Mouse (Mus musculus) kidney, postnatal 0 days (tissue): ENCODE results near the gene Foxe3. TPM values are rescaled to one million over a fixed set of nuclear protein-coding genes. Genes with fewer than 3 reads are reported as not detected.

Experiments used
- ATAC-seq: fragments of 200-750 bp; cut with Nextera tagmentation; replicated peaks from 2 replicates; pipeline ENCODE4 v1.8.0; 2017; ENCODE audit warnings: low read depth, moderate number of reproducible peaks, moderate TSS enrichment, moderate library complexity; ENCODE audit not compliant: low FRiP score
- DNase-seq: peaks from one replicate; pipeline ENCODE4 v3.0.0-alpha.2; 2016; ENCODE audit warnings: low spot score
- H3K27ac ChIP-seq: fragments of 300-500 bp; sonication (generic); 2 replicates; pipeline ENCODE4 v1.5.1; 2014; ENCODE audit warnings: mild to moderate bottlenecking
- H3K27me3 ChIP-seq: fragments of 300-500 bp; sonication (generic); 2 replicates; pipeline ENCODE4 v1.6.1; 2014; ENCODE audit warnings: low read length, mixed read lengths; ENCODE audit not compliant: insufficient read depth
- H3K36me3 ChIP-seq: fragments of 300-500 bp; sonication (generic); 2 replicates; pipeline ENCODE4 v1.6.1; 2014; ENCODE audit warnings: low read length, mixed read lengths; ENCODE audit not compliant: insufficient read depth
- H3K4me1 ChIP-seq: fragments of 300-500 bp; sonication (generic); replicated peaks from 2 replicates; pipeline ENCODE4 v1.6.1; 2014; ENCODE audit warnings: antibody characterized with exemption, low read length, mixed read lengths; ENCODE audit not compliant: insufficient read depth
- H3K4me2 ChIP-seq: fragments of 300-500 bp; sonication (generic); 2 replicates; pipeline ENCODE4 v1.6.1; 2014; ENCODE audit warnings: mild to moderate bottlenecking, low read length, moderate library complexity, mixed read lengths
- H3K4me3 ChIP-seq: fragments of 300-500 bp; sonication (generic); replicated peaks from 2 replicates; pipeline ENCODE4 v1.5.1; 2014; ENCODE audit warnings: low read depth, low read length
- H3K9ac ChIP-seq: fragments of 300-500 bp; sonication (generic); 2 replicates; pipeline ENCODE4 v1.6.1; 2014; ENCODE audit warnings: low read depth, low read length
- H3K9me3 ChIP-seq: fragments of 300-500 bp; sonication (generic); replicated peaks from 2 replicates; pipeline ENCODE4 v1.6.1; 2016; ENCODE audit warnings: low read length, inconsistent platforms, mixed read lengths
- CTCF ChIP-seq: IDR thresholded peaks from 2 replicates; pipeline ENCODE4 v1.5.1; 2016; ENCODE audit warnings: antibody characterized with exemption, low read depth, mild to moderate bottlenecking, moderate library complexity
- WGBS: fragments of 180-500 bp; shearing (Covaris S2); extraction: QIAGEN DNeasy Blood & Tissue Kit; methylation state at CpG from one replicate; pipeline ENCODE4 v1.1.7; 2014; 5-methylcytosine and 5-hydroxymethylcytosine counted together
- polyA plus RNA-seq: library from polyadenylated mRNA; unstranded; fragments of >200 nt; fragmentation: Nextera tagmentation; extraction: Ambion mirVana; gene quantifications from 2 replicates; pipeline ENCODE4 v1.2.1, GENCODE M21; 2015

Gene Foxe3
- polyA plus RNA-seq, 1 experiment from 2014 or later: not detected

- H3K36me3 ChIP-seq: 0 out of 2 replicates have a peak, but pooled peaks cover 2% of the 10 kb centered on the region
- H3K4me2 ChIP-seq: no peak overlapping the region
- no peaks in the 10 kb centered on the region for H3K4me1 ChIP-seq
- no peak overlapping the region for H3K27ac ChIP-seq
- H3K4me3 ChIP-seq: no peak overlapping the region
- no peaks in the 10 kb centered on the region for H3K27me3 ChIP-seq
- ATAC-seq: no peak
- DNase-seq: peak; percentile 8
- TF ChIP-seq CTCF: no peak
- H3K9me3 ChIP-seq: no peaks in the 10 kb centered on the region
- H3K9ac ChIP-seq: no peak overlapping the region
Observed at GRCm38 (mm10) chr4:114957403-114957802, 31.6 kb upstream of the Foxe3 start.

- Histone ChIP-seq H3K9ac (no peak overlapping the region), H3K27ac (no peak overlapping the region), H3K36me3 (no peaks in the 10 kb centered on the region), H3K4me2 (no peak overlapping the region), H3K4me1 (no peaks in the 10 kb centered on the region), H3K9me3 (no peaks in the 10 kb centered on the region), H3K4me3 (no peak overlapping the region), H3K27me3 (no peaks in the 10 kb centered on the region)
- ATAC-seq: no peak; the same call in 1 of the 2 replicates
- DNase-seq: no peak
- WGBS: 79% methylated on average over 3 of the region's 3 CpGs
- TF ChIP-seq CTCF: no peak
Observed at GRCm38 (mm10) chr4:114953172-114953571, 27.4 kb upstream of the Foxe3 start.

- no peak overlapping the region for H3K4me3 ChIP-seq
- H3K4me2 ChIP-seq: no peak overlapping the region
- no peak for ATAC-seq
- no peak for DNase-seq
- H3K27me3 ChIP-seq: no peaks in the 10 kb centered on the region
- no peak overlapping the region for H3K27ac ChIP-seq
- WGBS: 65% methylated on average over 7 of the region's 7 CpGs
- no peaks in the 10 kb centered on the region for H3K9me3 ChIP-seq
- no peak for TF ChIP-seq CTCF
- no peak overlapping the region for H3K9ac ChIP-seq
- no peaks in the 10 kb centered on the region for H3K4me1 ChIP-seq
- H3K36me3 ChIP-seq: no peaks in the 10 kb centered on the region
Observed at GRCm38 (mm10) chr4:114947852-114948481, 22.2 kb upstream of the Foxe3 start.

GRCm38 (mm10) chr4:114947395-114947794 is 21.6 kb upstream of the Foxe3 start:
- H3K4me3 ChIP-seq: no peak overlapping the region
- peak; percentile 93 for TF ChIP-seq CTCF
- H3K9ac ChIP-seq: no peak overlapping the region
- no peak overlapping the region for H3K27ac ChIP-seq
- 23% methylated on average over 6 of the region's 6 CpGs for WGBS
- H3K9me3 ChIP-seq: no peaks in the 10 kb centered on the region
- H3K4me2 ChIP-seq: no peak overlapping the region
- peak; percentile 88 for DNase-seq
- H3K4me1 ChIP-seq: no peaks in the 10 kb centered on the region
- ATAC-seq: peak; percentile 77
- no peaks in the 10 kb centered on the region for H3K27me3 ChIP-seq
- H3K36me3 ChIP-seq: no peaks in the 10 kb centered on the region

- Histone ChIP-seq H3K9ac (no peak overlapping the region), H3K4me1 (0 out of 2 replicates have a peak, but pooled peaks cover 5% of the 10 kb centered on the region), H3K4me3 (no peak overlapping the region), H3K27ac (no peak overlapping the region), H3K4me2 (no peak overlapping the region), H3K9me3 (no peaks in the 10 kb centered on the region), H3K36me3 (no peaks in the 10 kb centered on the region), H3K27me3 (no peaks in the 10 kb centered on the region)
- WGBS: 86% methylated on average over 4 of the region's 4 CpGs
- DNase-seq: no peak
- ATAC-seq: no peak
- no peak for TF ChIP-seq CTCF
Observed at GRCm38 (mm10) chr4:114946416-114946815, 20.6 kb upstream of the Foxe3 start.

GRCm38 (mm10) chr4:114945021-114945420 is 19.2 kb upstream of the Foxe3 start:
- WGBS: 44% methylated on average over 5 of the region's 5 CpGs
- no peak for DNase-seq
- H3K9me3 ChIP-seq: no peaks in the 10 kb centered on the region

GRCm38 (mm10) chr4:114942583-114942982 is 16.8 kb upstream of the Foxe3 start:
- H3K36me3 ChIP-seq: no peaks in the 10 kb centered on the region
- no peaks in the 10 kb centered on the region for H3K9me3 ChIP-seq
- no peak overlapping the region for H3K9ac ChIP-seq
- no peak for ATAC-seq
- no peak overlapping the region for H3K27ac ChIP-seq
- no peak overlapping the region for H3K4me2 ChIP-seq
- 0 out of 2 replicates have a peak, but pooled peaks cover 5% of the 10 kb centered on the region for H3K4me1 ChIP-seq
- no peaks in the 10 kb centered on the region for H3K27me3 ChIP-seq
- peak; percentile 14 for DNase-seq
- no peak for TF ChIP-seq CTCF
- 30% methylated on average over 8 of the region's 8 CpGs for WGBS
- H3K4me3 ChIP-seq: no peak overlapping the region

More at GRCm38 (mm10) chr4:114945021-114945420, 19.2 kb upstream of the Foxe3 start:
- Histone ChIP-seq H3K4me2 (no peak overlapping the region), H3K4me1 (0 out of 2 replicates have a peak, but pooled peaks cover 5% of the 10 kb centered on the region), H3K4me3 (no peak overlapping the region), H3K36me3 (no peaks in the 10 kb centered on the region), H3K27ac (no peak overlapping the region), H3K27me3 (no peaks in the 10 kb centered on the region), H3K9ac (no peak overlapping the region)
- no peak for TF ChIP-seq CTCF
- ATAC-seq: no peak
